Mouse (Mus musculus) thymus, adult 2 months (tissue): ENCODE measurements around the gene Rtkn.

Source experiments
- CTCF ChIP-seq: fragments of 200-500 bp; IDR thresholded peaks from 2 replicates; pipeline ENCODE4 v1.5.1; 2012; ENCODE audit warnings: mild to moderate bottlenecking, control low read depth, low read length, moderate library complexity, borderline replicate concordance; ENCODE audit not compliant: control insufficient read depth, poor library complexity, insufficient read depth; ENCODE audit errors: extremely low read depth
- POLR2A ChIP-seq: fragments of 200-500 bp; IDR thresholded peaks from 2 replicates; pipeline ENCODE4 v1.6.1; 2012; ENCODE audit warnings: mild to moderate bottlenecking, low read length, control low read depth, moderate library complexity; ENCODE audit not compliant: control insufficient read depth, poor library complexity, insufficient read depth; ENCODE audit errors: extremely low read depth

DNA sequence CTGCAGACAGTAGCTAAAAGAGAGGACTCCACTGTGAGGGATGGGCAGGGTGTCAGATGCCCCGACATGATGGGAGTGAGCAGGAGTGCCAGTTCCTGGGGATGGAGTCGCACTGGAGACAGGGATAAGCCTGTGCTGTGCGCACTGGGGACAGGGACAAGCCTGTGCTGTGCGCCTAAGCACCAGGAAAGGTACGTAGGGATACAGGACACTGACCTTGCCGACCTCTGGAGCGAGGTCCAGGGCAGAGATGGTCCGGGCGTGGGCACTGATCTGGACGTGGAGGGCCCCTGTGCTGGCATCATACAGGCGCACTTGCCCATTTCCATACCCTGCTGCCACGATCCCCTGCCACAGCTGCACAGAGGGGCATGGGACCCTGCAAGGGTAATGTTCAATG lies 17.8 kb downstream of the Rtkn start:
- TF ChIP-seq CTCF: no peak
- TF ChIP-seq POLR2A: no peak
